Mouse (Mus musculus) megakaryocyte, embryonic 14.5 days (primary cell): ENCODE data around the gene Ksr1.

Experiments used
- FLI1 ChIP-seq: IDR thresholded peaks from 2 replicates; pipeline ENCODE4 v1.6.1; 2012; ENCODE audit warnings: low read length, inconsistent platforms, mixed read lengths
- GATA1 ChIP-seq: IDR thresholded peaks from 3 replicates; pipeline ENCODE4 v1.6.1; 2012; ENCODE audit warnings: mixed read lengths, low read length, inconsistent platforms, borderline replicate concordance

DNA sequence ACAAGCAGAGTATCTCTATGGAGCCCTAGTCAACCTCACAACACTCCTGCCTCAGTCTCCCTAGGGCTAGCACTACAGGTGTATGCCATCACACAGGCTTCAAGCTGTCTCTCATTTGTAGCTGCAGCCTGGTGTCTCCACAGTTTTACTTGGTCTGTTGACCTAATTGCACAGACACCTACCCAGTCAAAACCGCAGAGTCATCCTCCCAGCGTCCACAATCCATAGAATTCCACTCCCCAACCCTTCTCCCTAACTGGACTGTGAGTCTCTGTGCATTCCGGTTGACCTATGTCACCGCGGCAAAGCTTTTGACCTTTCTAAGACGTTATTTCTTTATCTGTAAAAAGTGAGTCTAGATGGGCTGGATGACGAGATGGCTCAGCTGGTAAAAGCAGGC is 5.7 kb upstream of the Ksr1 start:
- TF ChIP-seq FLI1 (no peak), GATA1 (no peak)
